Mouse (Mus musculus): ENCODE data around the gene Cfap70. TPM values are rescaled to one million over a fixed set of nuclear protein-coding genes. Genes with fewer than 3 reads are reported as not detected.

The Cfap70 gene
- polyA plus RNA-seq, 1 experiment from 2014 or later = 0.08 TPM

DNA sequence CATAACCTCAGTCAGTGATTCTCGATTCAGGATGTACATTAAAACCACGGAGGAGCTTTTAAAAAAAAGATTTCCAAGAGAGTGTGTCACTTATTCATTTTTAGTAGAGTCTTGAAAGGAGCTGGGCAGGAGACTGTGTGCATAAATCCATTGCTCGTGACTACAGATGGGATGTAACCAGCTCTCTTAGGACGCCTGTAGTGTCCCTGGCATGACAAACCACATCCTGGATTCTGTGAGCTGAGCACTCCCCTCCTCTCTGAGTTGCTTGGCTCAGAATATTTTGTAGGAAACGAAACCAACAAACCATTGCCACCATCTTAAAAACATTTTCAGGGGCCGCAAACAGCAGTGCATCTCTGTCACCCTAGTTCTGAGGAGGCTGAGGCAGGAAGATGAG is 15.1 kb downstream of the Cfap70 start:
- ATAC-seq (replicated peaks; ENCODE audit: low FRiP score, low TSS enrichment, low read depth) = no peak
- no peaks in the 10 kb centered on the region for H3K36me3 ChIP-seq (ENCODE audit: control insufficient read depth, insufficient read depth, low read length)
- no peak overlapping the region for H3K9ac ChIP-seq (ENCODE audit: low read length)
- no peak overlapping the region for H3K4me3 ChIP-seq (ENCODE audit: low read depth, low read length)
- no peak for DNase-seq (ENCODE audit: low spot score)
- H3K27ac ChIP-seq (ENCODE audit: low read depth) = no peak overlapping the region
- H3K27me3 ChIP-seq (replicated peaks; ENCODE audit: control insufficient read depth, insufficient read depth, low read length) = no peaks in the 10 kb centered on the region
- no peaks in the 10 kb centered on the region for H3K9me3 ChIP-seq (ENCODE audit: control insufficient read depth, low read length)
- 58% methylated on average over 6 of the region's 6 CpGs for WGBS
- no peak overlapping the region for H3K4me2 ChIP-seq (ENCODE audit: low read length)
- no peaks in the 10 kb centered on the region for H3K4me1 ChIP-seq (replicated peaks; ENCODE audit: control insufficient read depth, insufficient read depth, low read length)

DNA sequence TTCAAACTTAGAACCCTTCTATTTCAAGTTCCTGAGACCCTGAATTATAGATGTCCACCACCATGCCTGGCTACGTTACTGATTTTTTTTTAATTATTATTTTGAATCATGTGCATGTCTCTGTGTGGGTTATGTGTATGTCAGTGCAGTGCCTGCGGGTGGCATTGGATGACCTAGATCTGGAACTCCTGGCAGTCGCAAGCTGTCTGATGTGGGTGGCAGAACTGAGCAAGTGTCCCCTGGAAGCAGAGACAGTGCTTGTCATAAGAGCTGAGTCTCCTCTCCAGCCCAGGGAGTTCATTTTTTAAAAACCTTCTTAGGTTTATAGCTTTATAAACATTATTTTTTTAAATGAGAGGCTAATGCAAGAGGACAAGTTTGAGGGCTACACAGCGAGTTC is 19.6 kb downstream of the Cfap70 start:
- H3K4me2 ChIP-seq (ENCODE audit: low read length) = no peak overlapping the region
- H3K36me3 ChIP-seq (ENCODE audit: control insufficient read depth, insufficient read depth, low read length) = no peaks in the 10 kb centered on the region
- H3K27me3 ChIP-seq (replicated peaks; ENCODE audit: control insufficient read depth, insufficient read depth, low read length) = no peaks in the 10 kb centered on the region
- DNase-seq (ENCODE audit: low spot score) = no peak
- no peak overlapping the region for H3K9ac ChIP-seq (ENCODE audit: low read length)
- ATAC-seq (replicated peaks; ENCODE audit: low FRiP score, low TSS enrichment, low read depth) = no peak
- no peaks in the 10 kb centered on the region for H3K4me1 ChIP-seq (replicated peaks; ENCODE audit: control insufficient read depth, insufficient read depth, low read length)
- no peak overlapping the region for H3K27ac ChIP-seq (ENCODE audit: low read depth)
- no peak overlapping the region for H3K4me3 ChIP-seq (ENCODE audit: low read depth, low read length)
- H3K9me3 ChIP-seq (ENCODE audit: control insufficient read depth, low read length) = no peaks in the 10 kb centered on the region
- 78% methylated on average over 4 of the region's 4 CpGs for WGBS

DNA sequence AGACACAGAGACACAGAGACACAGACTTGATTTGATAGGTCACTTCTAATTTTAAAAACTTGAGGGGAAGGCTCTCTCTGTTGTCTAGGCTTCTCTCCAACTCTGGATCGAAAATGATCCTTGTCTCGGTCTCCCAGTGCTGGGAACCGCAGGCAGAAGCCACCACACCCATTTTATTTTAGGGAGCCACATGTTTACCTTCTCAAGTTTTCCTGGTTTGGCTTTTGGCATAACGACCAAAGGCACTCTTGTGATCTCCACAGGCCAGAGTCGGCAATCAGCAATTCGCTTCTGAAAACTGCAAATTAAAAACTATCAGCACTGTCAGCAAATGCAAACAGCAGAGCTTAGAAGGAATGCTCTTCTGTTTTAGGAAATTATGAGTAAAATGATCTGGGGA is 20.3 kb downstream of the Cfap70 start:
- DNase-seq (ENCODE audit: low spot score) (no peak), ATAC-seq (replicated peaks; ENCODE audit: low FRiP score, low TSS enrichment, low read depth) (no peak)
- Histone ChIP-seq H3K27me3 (replicated peaks; ENCODE audit: control insufficient read depth, insufficient read depth, low read length) (no peaks in the 10 kb centered on the region), H3K36me3 (ENCODE audit: control insufficient read depth, insufficient read depth, low read length) (no peaks in the 10 kb centered on the region), H3K9ac (ENCODE audit: low read length) (no peak overlapping the region), H3K4me3 (ENCODE audit: low read depth, low read length) (no peak overlapping the region), H3K9me3 (ENCODE audit: control insufficient read depth, low read length) (no peaks in the 10 kb centered on the region), H3K27ac (ENCODE audit: low read depth) (no peak overlapping the region), H3K4me1 (replicated peaks; ENCODE audit: control insufficient read depth, insufficient read depth, low read length) (no peaks in the 10 kb centered on the region), H3K4me2 (ENCODE audit: low read length) (no peak overlapping the region)
- 76% methylated on average over 6 of the region's 6 CpGs for WGBS

DNA sequence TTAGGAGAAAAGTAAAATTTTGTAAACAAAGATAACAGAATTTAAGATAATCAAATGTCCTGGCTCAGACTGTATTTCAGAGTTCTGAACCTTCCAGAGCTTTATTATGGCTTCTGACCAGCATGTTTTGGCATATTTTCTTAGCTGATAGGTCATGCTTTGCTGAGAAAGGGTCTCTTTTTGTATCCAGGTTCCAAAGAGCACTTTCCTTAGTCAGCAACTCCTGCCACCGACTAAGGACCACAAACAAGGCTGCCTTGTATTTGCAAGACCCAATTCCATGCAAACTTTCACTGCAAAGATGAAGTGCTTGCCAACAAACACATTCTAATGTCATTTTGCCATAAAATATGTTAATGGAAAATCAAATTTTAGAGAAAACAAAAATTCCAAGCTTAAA is 22.2 kb downstream of the Cfap70 start:
- 63% methylated on average over 1 of the region's 1 CpGs for WGBS

DNA sequence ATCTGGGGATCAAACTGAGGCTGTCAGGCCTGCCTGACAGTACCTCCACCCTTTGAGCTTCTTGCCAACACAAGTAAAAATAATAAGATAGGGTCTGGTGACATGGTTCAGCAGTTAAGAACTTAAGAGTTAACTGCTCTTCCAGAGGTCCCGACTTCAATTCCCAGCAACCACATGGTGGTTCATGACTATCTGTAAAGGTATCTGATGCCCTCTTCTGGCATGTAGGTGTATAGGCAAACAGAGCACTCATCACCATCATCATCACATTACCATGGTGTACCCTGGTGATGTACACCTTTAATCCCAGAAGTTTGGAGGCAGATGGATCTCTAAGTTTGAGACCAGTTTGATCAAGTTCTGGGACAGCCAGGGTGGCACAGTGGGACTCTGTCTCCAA is 23.4 kb downstream of the Cfap70 start:
- WGBS = 24% methylated on average over 1 of the region's 1 CpGs
- Histone ChIP-seq H3K27me3 (replicated peaks; ENCODE audit: control insufficient read depth, insufficient read depth, low read length) (no peaks in the 10 kb centered on the region), H3K9me3 (ENCODE audit: control insufficient read depth, low read length) (no peaks in the 10 kb centered on the region), H3K4me3 (ENCODE audit: low read depth, low read length) (no peak overlapping the region), H3K4me2 (ENCODE audit: low read length) (no peak overlapping the region), H3K9ac (ENCODE audit: low read length) (no peak overlapping the region), H3K4me1 (replicated peaks; ENCODE audit: control insufficient read depth, insufficient read depth, low read length) (no peaks in the 10 kb centered on the region), H3K36me3 (ENCODE audit: control insufficient read depth, insufficient read depth, low read length) (no peaks in the 10 kb centered on the region), H3K27ac (ENCODE audit: low read depth) (no peak overlapping the region)
- no peak for DNase-seq (ENCODE audit: low spot score)
- no peak for ATAC-seq (replicated peaks; ENCODE audit: low FRiP score, low TSS enrichment, low read depth)

More for the DNA sequence above, 22.2 kb downstream of the Cfap70 start:
- Histone ChIP-seq H3K36me3 (ENCODE audit: control insufficient read depth, insufficient read depth, low read length) (no peaks in the 10 kb centered on the region), H3K27ac (ENCODE audit: low read depth) (no peak overlapping the region), H3K9me3 (ENCODE audit: control insufficient read depth, low read length) (no peaks in the 10 kb centered on the region), H3K27me3 (replicated peaks; ENCODE audit: control insufficient read depth, insufficient read depth, low read length) (no peaks in the 10 kb centered on the region), H3K9ac (ENCODE audit: low read length) (no peak overlapping the region), H3K4me1 (replicated peaks; ENCODE audit: control insufficient read depth, insufficient read depth, low read length) (no peaks in the 10 kb centered on the region), H3K4me3 (ENCODE audit: low read depth, low read length) (no peak overlapping the region), H3K4me2 (ENCODE audit: low read length) (no peak overlapping the region)
- DNase-seq (ENCODE audit: low spot score) (no peak), ATAC-seq (replicated peaks; ENCODE audit: low FRiP score, low TSS enrichment, low read depth) (no peak)

DNA sequence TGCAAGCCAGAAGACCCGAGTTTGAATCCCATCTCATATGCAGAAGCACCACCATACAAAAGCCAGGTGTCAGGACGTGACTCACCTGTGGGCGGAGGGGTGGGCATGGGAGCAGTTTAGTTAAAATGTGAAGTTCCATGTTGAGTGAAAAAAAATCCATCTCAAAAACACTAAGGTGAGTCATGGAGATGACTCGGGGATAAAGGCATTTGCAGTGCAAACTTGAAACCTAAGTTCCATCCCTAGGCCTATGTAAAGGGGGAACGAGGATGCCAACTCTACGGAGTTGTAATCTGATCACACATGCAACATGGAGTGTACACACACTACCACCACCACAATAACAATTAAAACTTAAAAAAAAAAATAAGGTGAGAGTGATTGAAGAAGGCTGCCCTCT is 29.0 kb downstream of the Cfap70 start:
- DNase-seq (ENCODE audit: low spot score) = no peak
- H3K9me3 ChIP-seq (ENCODE audit: control insufficient read depth, low read length) = no peaks in the 10 kb centered on the region
- no peak overlapping the region for H3K9ac ChIP-seq (ENCODE audit: low read length)
- 90% methylated on average over 6 of the region's 6 CpGs for WGBS
- no peak overlapping the region for H3K4me2 ChIP-seq (ENCODE audit: low read length)
- no peak overlapping the region for H3K4me3 ChIP-seq (ENCODE audit: low read depth, low read length)
- no peaks in the 10 kb centered on the region for H3K4me1 ChIP-seq (replicated peaks; ENCODE audit: control insufficient read depth, insufficient read depth, low read length)
- no peaks in the 10 kb centered on the region for H3K27me3 ChIP-seq (replicated peaks; ENCODE audit: control insufficient read depth, insufficient read depth, low read length)
- no peak overlapping the region for H3K27ac ChIP-seq (ENCODE audit: low read depth)
- no peak for ATAC-seq (replicated peaks; ENCODE audit: low FRiP score, low TSS enrichment, low read depth)
- H3K36me3 ChIP-seq (ENCODE audit: control insufficient read depth, insufficient read depth, low read length) = no peaks in the 10 kb centered on the region

DNA sequence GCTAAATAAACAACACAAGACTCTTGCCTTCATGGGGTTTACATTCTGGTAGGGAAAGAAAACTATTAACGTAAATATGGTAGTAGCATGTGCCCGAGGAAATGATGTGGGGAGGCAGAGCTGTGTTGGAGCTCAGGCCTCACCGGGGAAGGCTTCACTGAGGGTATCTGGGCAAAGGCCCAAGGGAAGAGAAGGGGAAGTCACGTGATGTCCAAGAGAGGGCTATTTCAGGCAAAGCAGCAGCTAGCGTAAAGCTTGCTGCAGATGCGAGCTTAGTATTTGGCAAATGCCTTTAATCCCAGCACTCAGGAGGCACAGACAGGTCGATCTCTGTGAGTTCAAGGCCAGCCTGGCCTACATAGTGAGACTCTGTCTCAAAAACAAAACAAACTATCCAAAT is 29.8 kb downstream of the Cfap70 start:
- H3K27me3 ChIP-seq (replicated peaks; ENCODE audit: control insufficient read depth, insufficient read depth, low read length) = no peaks in the 10 kb centered on the region
- no peaks in the 10 kb centered on the region for H3K4me1 ChIP-seq (replicated peaks; ENCODE audit: control insufficient read depth, insufficient read depth, low read length)
- H3K4me3 ChIP-seq (ENCODE audit: low read depth, low read length) = no peak overlapping the region
- DNase-seq (ENCODE audit: low spot score) (no peak), ATAC-seq (replicated peaks; ENCODE audit: low FRiP score, low TSS enrichment, low read depth) (no peak)
- 68% methylated on average over 7 of the region's 7 CpGs for WGBS
- H3K36me3 ChIP-seq (ENCODE audit: control insufficient read depth, insufficient read depth, low read length) = no peaks in the 10 kb centered on the region
- no peak overlapping the region for H3K9ac ChIP-seq (ENCODE audit: low read length)
- H3K27ac ChIP-seq (ENCODE audit: low read depth) = no peak overlapping the region
- H3K9me3 ChIP-seq (ENCODE audit: control insufficient read depth, low read length) = no peaks in the 10 kb centered on the region
- no peak overlapping the region for H3K4me2 ChIP-seq (ENCODE audit: low read length)

DNA sequence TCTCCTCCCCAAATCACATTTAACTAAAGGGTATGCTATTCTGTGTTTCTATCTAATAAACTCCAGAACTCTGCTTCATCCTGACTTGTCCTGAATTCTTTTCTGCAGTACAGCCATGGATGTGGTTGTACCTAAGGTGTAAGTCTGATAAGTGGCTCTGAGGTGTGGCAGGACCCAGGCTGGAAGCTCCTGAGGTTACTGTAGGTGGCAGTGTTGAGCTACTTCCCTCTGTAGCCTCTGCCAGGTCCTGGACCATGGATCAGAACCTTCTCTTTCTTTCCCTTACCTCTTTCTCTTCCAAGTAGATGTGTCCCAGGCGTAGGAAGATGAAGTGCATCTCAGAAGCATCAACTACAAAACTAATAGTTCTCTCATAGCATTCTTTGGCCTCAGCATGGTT is 52.0 kb downstream of the Cfap70 start:
- H3K9ac ChIP-seq (ENCODE audit: low read length) = no peak overlapping the region
- H3K4me3 ChIP-seq (ENCODE audit: low read depth, low read length) = no peak overlapping the region
- DNase-seq (ENCODE audit: low spot score) = no peak
- no peaks in the 10 kb centered on the region for H3K4me1 ChIP-seq (replicated peaks; ENCODE audit: control insufficient read depth, insufficient read depth, low read length)
- H3K36me3 ChIP-seq (ENCODE audit: control insufficient read depth, insufficient read depth, low read length) = no peaks in the 10 kb centered on the region
- WGBS = 72% methylated on average over 1 of the region's 1 CpGs
- no peak overlapping the region for H3K4me2 ChIP-seq (ENCODE audit: low read length)
- no peak for ATAC-seq (replicated peaks; ENCODE audit: low FRiP score, low TSS enrichment, low read depth)
- no peaks in the 10 kb centered on the region for H3K9me3 ChIP-seq (ENCODE audit: control insufficient read depth, low read length)
- no peaks in the 10 kb centered on the region for H3K27me3 ChIP-seq (replicated peaks; ENCODE audit: control insufficient read depth, insufficient read depth, low read length)
- H3K27ac ChIP-seq (ENCODE audit: low read depth) = no peak overlapping the region

DNA sequence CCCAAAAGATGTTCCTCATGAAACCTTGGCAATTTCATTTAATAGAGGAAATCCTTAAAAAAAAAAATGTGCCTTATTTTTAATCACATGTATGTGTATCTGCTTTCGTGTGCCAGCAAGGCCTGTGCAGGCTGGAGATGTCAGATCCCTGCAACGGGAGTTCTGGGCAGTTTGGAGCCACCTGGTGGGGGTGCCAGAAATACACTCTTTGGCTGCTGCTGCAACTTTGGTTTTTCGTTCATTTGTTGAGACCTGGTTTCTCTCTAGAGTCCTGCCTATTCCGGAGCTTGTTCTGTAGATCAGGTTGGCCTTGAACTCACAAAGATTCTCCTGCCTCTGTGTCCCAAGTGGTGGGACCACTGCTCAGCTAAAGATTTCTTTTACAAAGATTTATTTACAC is 53.2 kb downstream of the Cfap70 start:
- WGBS = 40% methylated on average over 4 of the region's 4 CpGs
- no peaks in the 10 kb centered on the region for H3K36me3 ChIP-seq (ENCODE audit: control insufficient read depth, insufficient read depth, low read length)
- H3K27me3 ChIP-seq (replicated peaks; ENCODE audit: control insufficient read depth, insufficient read depth, low read length) = no peaks in the 10 kb centered on the region
- no peak overlapping the region for H3K9ac ChIP-seq (ENCODE audit: low read length)
- no peak for DNase-seq (ENCODE audit: low spot score)
- 0 out of 2 replicates have a peak, but pooled peaks cover 5% of the 10 kb centered on the region for H3K4me1 ChIP-seq (replicated peaks; ENCODE audit: control insufficient read depth, insufficient read depth, low read length)
- no peak overlapping the region for H3K27ac ChIP-seq (ENCODE audit: low read depth)
- no peak overlapping the region for H3K4me3 ChIP-seq (ENCODE audit: low read depth, low read length)
- no peak for ATAC-seq (replicated peaks; ENCODE audit: low FRiP score, low TSS enrichment, low read depth)
- H3K4me2 ChIP-seq (ENCODE audit: low read length) = no peak overlapping the region
- H3K9me3 ChIP-seq (ENCODE audit: control insufficient read depth, low read length) = no peaks in the 10 kb centered on the region
